Mouse (Mus musculus): ENCODE measurements around the gene Gabrb3.

- no peak for TF ChIP-seq TAL1 (IDR thresholded peaks at IDR 0.05; ENCODE audit: low read length)
- no peak for TF ChIP-seq GATA1 (IDR thresholded peaks at IDR 0.05; ENCODE audit: low read length)
Measured at GRCm38 (mm10) chr7:57803266-57803665, 383.8 kb downstream of the Gabrb3 start.
